Mouse (Mus musculus) adrenal gland, postnatal 36 days (tissue): Measurements from ENCODE around the gene Phf21a. TPM values are rescaled to one million over a fixed set of nuclear protein-coding genes. Genes with fewer than 3 reads are reported as not detected.
A peak's percentile ranks its signal among the peaks of the same experiment; 100 is the strongest.
"Not testable (repeated sequence)": the region's sequence is repeated elsewhere in the genome, so short reads cannot be mapped to it uniquely, and the experiment has no call there.

ENCODE experiments used
- DNase-seq, 2 experiments: peaks; one replicate each; pipeline ENCODE4 v3.0.0; 2021; ENCODE audit warnings: mixed read lengths in 1 of 2
- total RNA-seq, 2 experiments: library from RNA; stranded (reverse); gene quantifications; 2 replicates each; pipeline ENCODE4 v1.2.3; 2021

The Phf21a gene
- total RNA-seq, 2 experiments from 2014 or later, result 60.6 to 74.1 TPM

- DNase-seq, result no peak
These were observed 10.7 kb upstream of the Phf21a start for GRCm38 (mm10) chr2:92082196-92082595.

GRCm38 (mm10) chr2:92085721-92086120 lies 7.2 kb upstream of the Phf21a start:
- DNase-seq, result no peak

- no peak for DNase-seq
These were observed 5.9 kb upstream of the Phf21a start for GRCm38 (mm10) chr2:92087065-92087464.

- no peak for DNase-seq
These were observed 3.1 kb upstream of the Phf21a start for GRCm38 (mm10) chr2:92089782-92090181.

GRCm38 (mm10) chr2:92093503-92093902 lies 586 bp downstream of the Phf21a start:
- not testable (repeated sequence) for DNase-seq

- no peak for DNase-seq
These were observed 1.2 kb downstream of the Phf21a start for GRCm38 (mm10) chr2:92094078-92094477.

- no peak for DNase-seq
These were observed 7.9 kb downstream of the Phf21a start for GRCm38 (mm10) chr2:92100768-92101167.

GRCm38 (mm10) chr2:92124523-92124922 lies 31.6 kb downstream of the Phf21a start:
- DNase-seq, result no peak

- no peak for DNase-seq
These were observed 32.4 kb downstream of the Phf21a start for GRCm38 (mm10) chr2:92125330-92125729.

GRCm38 (mm10) chr2:92130071-92130470 lies 37.2 kb downstream of the Phf21a start:
- peak in 1 of 2 experiments; percentile 23 for DNase-seq

- DNase-seq, result peak; percentile 6 to 8
These were observed 45.8 kb downstream of the Phf21a start for GRCm38 (mm10) chr2:92138736-92139135.

GRCm38 (mm10) chr2:92139365-92139764 lies 46.4 kb downstream of the Phf21a start:
- DNase-seq, result peak in 1 of 2 experiments; percentile 18

GRCm38 (mm10) chr2:92140383-92140782 lies 47.5 kb downstream of the Phf21a start:
- DNase-seq, result no peak

- DNase-seq, result no peak
These were observed 48.2 kb downstream of the Phf21a start for GRCm38 (mm10) chr2:92141073-92141472.

GRCm38 (mm10) chr2:92143932-92144331 lies 51.0 kb downstream of the Phf21a start:
- DNase-seq, result no peak

GRCm38 (mm10) chr2:92147925-92148750 lies 55.2 kb downstream of the Phf21a start:
- DNase-seq, result not testable (repeated sequence)

GRCm38 (mm10) chr2:92164291-92164690 lies 71.4 kb downstream of the Phf21a start:
- DNase-seq, result peak; percentile 49 to 50

- DNase-seq, result no peak
These were observed 74.0 kb downstream of the Phf21a start for GRCm38 (mm10) chr2:92166950-92167349.

- no peak for DNase-seq
These were observed 78.2 kb downstream of the Phf21a start for GRCm38 (mm10) chr2:92171046-92171643.

GRCm38 (mm10) chr2:92172300-92172699 lies 79.4 kb downstream of the Phf21a start:
- no peak for DNase-seq

GRCm38 (mm10) chr2:92173186-92173585 lies 80.3 kb downstream of the Phf21a start:
- no peak for DNase-seq

- DNase-seq, result no peak
These were observed 81.3 kb downstream of the Phf21a start for GRCm38 (mm10) chr2:92174265-92174664.

- DNase-seq, result no peak
These were observed 82.1 kb downstream of the Phf21a start for GRCm38 (mm10) chr2:92175002-92175401.

- DNase-seq, result no peak
These were observed 83.4 kb downstream of the Phf21a start for GRCm38 (mm10) chr2:92176292-92176691.
